Mouse (Mus musculus) spleen, adult 2 months (tissue): Measurements from ENCODE around the gene Igsf21.

ENCODE experiments used
- CTCF ChIP-seq: fragments of 200-500 bp; IDR thresholded peaks from 2 replicates; pipeline ENCODE4 v1.5.1; 2011; ENCODE audit warnings: mild to moderate bottlenecking, inconsistent platforms; ENCODE audit not compliant: insufficient read depth, insufficient read length, insufficient replicate concordance; ENCODE audit errors: extremely low read depth
- POLR2A ChIP-seq: fragments of 200-500 bp; IDR thresholded peaks from 2 replicates; pipeline ENCODE4 v1.6.1; 2011; ENCODE audit warnings: low read depth, low read length, inconsistent platforms

DNA sequence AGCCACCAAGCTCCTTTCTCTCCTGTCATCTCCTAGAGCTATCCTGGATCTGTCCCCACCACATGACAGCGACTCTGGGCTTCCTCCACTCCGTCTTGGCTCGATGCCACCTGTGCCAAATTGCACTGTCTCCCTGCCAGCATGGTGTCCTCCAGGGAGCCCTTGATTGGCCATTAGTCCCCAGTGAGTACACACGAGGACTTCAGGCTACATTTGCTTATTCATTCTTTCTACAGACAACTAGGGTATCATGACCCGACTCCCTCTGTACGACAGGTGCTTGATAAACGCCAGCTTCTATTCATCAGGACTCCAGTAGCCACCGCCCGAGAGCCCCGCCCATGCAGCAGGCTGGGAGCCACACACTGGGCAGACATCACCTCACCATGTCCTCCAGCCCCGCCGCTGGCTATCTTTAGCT is 40.8 kb downstream of the Igsf21 start:
- TF ChIP-seq POLR2A (no peak), CTCF (no peak)
